Mouse (Mus musculus) small intestine, adult 2 months (tissue): ENCODE results near the gene Hydin.

Experiments
- CTCF ChIP-seq: fragments of 200-500 bp; IDR thresholded peaks from 2 replicates; pipeline ENCODE4 v1.5.1; 2012; ENCODE audit warnings: low read depth, mild to moderate bottlenecking, control low read depth, inconsistent platforms, low read length, moderate library complexity, mixed read lengths; ENCODE audit not compliant: insufficient replicate concordance, insufficient read length; ENCODE audit errors: extremely low read depth
- POLR2A ChIP-seq: fragments of 200-500 bp; IDR thresholded peaks from 2 replicates; pipeline ENCODE4 v1.6.1; 2012; ENCODE audit warnings: low read depth, mild to moderate bottlenecking, control low read depth, inconsistent platforms, low read length, moderate library complexity

DNA sequence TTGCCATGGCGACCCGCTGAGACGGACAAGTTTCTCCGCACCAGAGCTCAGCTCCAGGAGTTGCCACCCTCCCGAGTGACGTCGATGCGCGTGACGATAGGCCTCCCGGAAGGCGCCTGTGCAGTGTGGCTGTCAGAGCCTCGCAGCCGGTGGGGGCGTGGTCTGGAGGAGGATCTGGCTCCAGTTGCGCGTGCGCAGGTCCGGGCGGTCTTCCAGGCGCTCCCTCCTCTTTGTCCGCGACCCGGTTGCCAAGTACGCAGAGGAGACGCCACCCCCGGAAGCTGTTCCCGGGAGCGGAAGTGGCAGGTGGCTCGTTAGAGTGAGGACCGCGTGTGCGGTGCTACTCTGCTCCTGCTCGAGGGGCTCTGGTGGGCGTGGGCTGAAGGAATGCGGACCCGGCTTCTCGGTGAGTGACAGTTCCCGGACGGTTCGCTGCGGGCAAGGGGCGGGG lies 49.1 kb upstream of the Hydin start:
- peak; percentile 45; the same call in 1 of the 2 replicates for TF ChIP-seq POLR2A
- TF ChIP-seq CTCF: no peak
